Mouse (Mus musculus) midbrain, embryonic 13.5 days (tissue): ENCODE data around the gene Dmgdh. TPM values are rescaled to one million over a fixed set of nuclear protein-coding genes. Genes with fewer than 3 reads are reported as not detected.

ENCODE experiments used
- ATAC-seq: fragments of 200-750 bp; cut with Nextera tagmentation; 2 replicates; pipeline ENCODE4 v1.8.0; 2017; ENCODE audit warnings: mild to moderate bottlenecking, moderate TSS enrichment, moderate library complexity
- H3K27ac ChIP-seq: fragments of 300-500 bp; sonication (generic); 2 replicates; pipeline ENCODE4 v1.5.1; 2015; ENCODE audit warnings: inconsistent platforms, mild to moderate bottlenecking, moderate library complexity
- H3K27me3 ChIP-seq: fragments of 300-500 bp; sonication (generic); 2 replicates; pipeline ENCODE4 v1.6.1; 2015; ENCODE audit warnings: mild to moderate bottlenecking, inconsistent platforms
- H3K36me3 ChIP-seq: fragments of 300-500 bp; sonication (generic); 2 replicates; pipeline ENCODE4 v1.6.1; 2015; ENCODE audit warnings: mild to moderate bottlenecking, inconsistent platforms
- H3K4me1 ChIP-seq: fragments of 300-500 bp; sonication (generic); replicated peaks from 2 replicates; pipeline ENCODE4 v1.6.1; 2015; ENCODE audit warnings: inconsistent platforms
- H3K4me2 ChIP-seq: fragments of 300-500 bp; sonication (generic); replicated peaks from 2 replicates; pipeline ENCODE4 v1.6.1; 2015; ENCODE audit warnings: moderate library complexity, mild to moderate bottlenecking, inconsistent platforms
- H3K4me3 ChIP-seq: fragments of 300-500 bp; sonication (generic); replicated peaks from 2 replicates; pipeline ENCODE4 v1.5.1; 2015; ENCODE audit warnings: mild to moderate bottlenecking, inconsistent platforms
- H3K9ac ChIP-seq: fragments of 300-500 bp; sonication (generic); replicated peaks from 2 replicates; pipeline ENCODE4 v1.6.1; 2015; ENCODE audit warnings: mild to moderate bottlenecking, inconsistent platforms
- H3K9me3 ChIP-seq: fragments of 300-500 bp; sonication (generic); 2 replicates; pipeline ENCODE4 v1.6.1; 2016; ENCODE audit warnings: mild to moderate bottlenecking, inconsistent platforms
- WGBS: fragments of 180-500 bp; shearing (Covaris S2); methylation state at CpG from one replicate; pipeline ENCODE4 v1.1.7; 2015; 5-methylcytosine and 5-hydroxymethylcytosine counted together
- polyA plus RNA-seq: library from polyadenylated mRNA; unstranded; fragments of >200 nt; fragmentation: Nextera tagmentation; extraction: Ambion mirVana; gene quantifications from 2 replicates; pipeline ENCODE4 v1.2.1, GENCODE M21; 2015

The Dmgdh gene
- polyA plus RNA-seq, 1 experiment from 2014 or later = 0.11 TPM

DNA sequence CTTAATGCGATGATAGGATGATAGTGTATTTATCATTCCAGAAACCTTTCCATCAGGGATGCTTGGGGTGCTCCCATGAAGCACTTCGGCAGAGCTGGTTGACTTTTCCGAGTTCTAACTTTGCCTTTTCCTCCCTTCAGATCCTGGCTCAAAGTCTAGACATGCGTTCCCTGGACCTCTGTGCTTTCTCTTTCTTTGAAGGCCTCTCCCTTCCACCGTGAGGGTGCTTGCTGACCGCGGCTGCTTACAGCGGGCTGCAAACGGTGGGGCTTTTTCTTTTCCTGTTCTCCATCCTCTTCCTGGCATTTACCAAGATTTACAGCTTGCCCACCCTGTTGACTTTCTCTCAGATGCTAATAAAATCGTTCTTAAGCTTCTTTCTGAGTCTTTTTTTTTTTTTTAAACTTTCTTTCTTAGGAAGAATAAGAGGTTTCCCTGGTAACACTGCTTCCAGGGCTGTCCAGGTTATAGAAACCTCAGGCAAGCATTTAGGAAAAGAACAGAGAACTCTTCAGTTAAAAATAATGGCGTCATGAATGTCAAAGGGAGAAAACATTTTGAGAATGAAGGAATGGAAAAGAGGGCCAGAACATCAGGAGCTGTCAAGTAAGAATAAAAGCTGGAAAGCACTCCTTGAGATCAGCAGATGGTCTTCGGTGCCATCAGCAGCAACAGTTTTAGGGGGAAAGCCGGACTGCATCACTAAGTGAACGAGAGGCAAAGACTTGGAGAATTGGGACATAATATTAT is 84.1 kb downstream of the Dmgdh start:
- no peaks in the 10 kb centered on the region for H3K27me3 ChIP-seq
- no peak for ATAC-seq
- no peak overlapping the region for H3K9ac ChIP-seq
- H3K4me3 ChIP-seq = no peak overlapping the region
- no peaks in the 10 kb centered on the region for H3K9me3 ChIP-seq
- 27% methylated on average over 14 of the region's 14 CpGs for WGBS
- peaks cover 23% of the 10 kb centered on the region for H3K4me1 ChIP-seq
- no peaks in the 10 kb centered on the region for H3K36me3 ChIP-seq
- H3K27ac ChIP-seq = peak overlapping the region; percentile 44; the same call in 1 of the 2 replicates
- H3K4me2 ChIP-seq = no peak overlapping the region

DNA sequence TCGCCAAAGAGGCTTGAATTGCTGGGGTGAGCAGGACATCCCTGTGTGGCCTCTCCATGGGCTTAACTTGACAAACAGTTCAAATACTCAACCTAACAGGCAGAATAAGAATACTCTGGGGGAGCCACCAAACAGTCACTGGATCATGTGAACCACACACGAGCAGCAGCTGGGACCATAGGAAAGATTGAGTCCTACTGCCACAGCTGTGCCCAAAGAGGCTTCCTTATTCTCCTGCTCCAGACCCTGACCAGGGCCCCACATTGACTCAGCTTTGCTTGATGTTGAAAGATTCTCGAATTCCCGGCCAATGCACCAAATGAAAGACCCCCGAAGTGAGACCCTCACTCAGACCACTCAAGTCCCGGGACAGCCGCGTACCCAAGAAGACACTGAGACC is 87.6 kb downstream of the Dmgdh start:
- no peak overlapping the region for H3K4me3 ChIP-seq
- H3K4me1 ChIP-seq = peaks cover 9% of the 10 kb centered on the region; the same call in 1 of the 2 replicates
- ATAC-seq = no peak
- WGBS = 96% methylated on average over 8 of the region's 8 CpGs
- H3K27me3 ChIP-seq = no peaks in the 10 kb centered on the region
- no peaks in the 10 kb centered on the region for H3K9me3 ChIP-seq
- no peaks in the 10 kb centered on the region for H3K36me3 ChIP-seq
- no peak overlapping the region for H3K9ac ChIP-seq
- H3K4me2 ChIP-seq = no peak overlapping the region
- no peak overlapping the region for H3K27ac ChIP-seq

DNA sequence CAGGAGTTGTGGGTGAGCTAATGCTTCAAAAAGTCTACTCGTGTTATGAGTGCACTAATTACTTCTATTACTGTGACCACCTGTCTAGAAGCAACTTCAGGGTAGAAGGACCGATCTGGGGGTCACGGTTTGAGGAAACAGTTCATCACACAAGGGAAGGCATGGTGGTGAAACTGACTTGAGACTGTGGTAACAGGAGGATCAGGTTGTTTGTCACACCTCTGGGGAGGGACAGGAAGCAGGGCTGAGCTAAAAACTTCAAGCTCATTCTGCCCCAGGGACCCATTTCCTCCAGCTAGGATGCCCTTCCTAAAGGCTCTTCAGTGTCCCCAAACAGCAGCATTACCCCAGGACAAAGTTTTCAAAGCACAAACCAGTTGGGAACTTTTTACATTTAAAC is 88.6 kb downstream of the Dmgdh start:
- Histone ChIP-seq H3K36me3 (no peaks in the 10 kb centered on the region), H3K9me3 (no peaks in the 10 kb centered on the region), H3K9ac (no peak overlapping the region), H3K27ac (no peak overlapping the region), H3K4me2 (no peak overlapping the region), H3K4me1 (peaks cover 4% of the 10 kb centered on the region; the same call in 1 of the 2 replicates), H3K4me3 (no peak overlapping the region), H3K27me3 (no peaks in the 10 kb centered on the region)
- 96% methylated on average over 3 of the region's 3 CpGs for WGBS
- ATAC-seq = no peak

- Histone ChIP-seq H3K9ac (no peak overlapping the region), H3K4me2 (no peak overlapping the region), H3K4me3 (no peak overlapping the region), H3K27ac (no peak overlapping the region), H3K9me3 (no peaks in the 10 kb centered on the region), H3K36me3 (no peaks in the 10 kb centered on the region), H3K27me3 (no peaks in the 10 kb centered on the region), H3K4me1 (no peaks in the 10 kb centered on the region)
- WGBS = 91% methylated on average over 13 of the region's 13 CpGs
- no peak for ATAC-seq
Measured at GRCm38 (mm10) chr13:93764321-93764973, 90.2 kb downstream of the Dmgdh start.

- H3K27me3 ChIP-seq = no peaks in the 10 kb centered on the region
- no peaks in the 10 kb centered on the region for H3K36me3 ChIP-seq
- peak overlapping the region; percentile 62 for H3K4me3 ChIP-seq
- H3K9ac ChIP-seq = peak overlapping the region; percentile 86
- ATAC-seq = peak; percentile 48
- peak overlapping the region; percentile 88 for H3K4me2 ChIP-seq
- peak overlapping the region; percentile 94 for H3K27ac ChIP-seq
- WGBS = 35% methylated on average over 9 of the region's 9 CpGs
- H3K4me1 ChIP-seq = peaks cover 17% of the 10 kb centered on the region
- H3K9me3 ChIP-seq = no peaks in the 10 kb centered on the region
Measured at GRCm38 (mm10) chr13:93771031-93771587, 96.9 kb downstream of the Dmgdh start.

GRCm38 (mm10) chr13:93771588-93772278 is 97.5 kb downstream of the Dmgdh start, which contains the start of gene Arsb:
Gene Arsb, plus strand, starts transcription at chr13:93771630.
- Histone ChIP-seq H3K27ac (peak within 1 kb of the TSS; percentile 94), H3K9me3 (no peaks in the 10 kb centered on the region), H3K4me3 (peak within 1 kb of the TSS; percentile 62), H3K4me1 (peaks cover 17% of the 10 kb centered on the region), H3K27me3 (no peaks in the 10 kb centered on the region), H3K36me3 (no peaks in the 10 kb centered on the region), H3K9ac (peak within 1 kb of the TSS; percentile 86), H3K4me2 (peak within 1 kb of the TSS; percentile 88)
- WGBS = under 1% methylated on average over 66 of the region's 66 CpGs
- ATAC-seq = peak; percentile 96

DNA sequence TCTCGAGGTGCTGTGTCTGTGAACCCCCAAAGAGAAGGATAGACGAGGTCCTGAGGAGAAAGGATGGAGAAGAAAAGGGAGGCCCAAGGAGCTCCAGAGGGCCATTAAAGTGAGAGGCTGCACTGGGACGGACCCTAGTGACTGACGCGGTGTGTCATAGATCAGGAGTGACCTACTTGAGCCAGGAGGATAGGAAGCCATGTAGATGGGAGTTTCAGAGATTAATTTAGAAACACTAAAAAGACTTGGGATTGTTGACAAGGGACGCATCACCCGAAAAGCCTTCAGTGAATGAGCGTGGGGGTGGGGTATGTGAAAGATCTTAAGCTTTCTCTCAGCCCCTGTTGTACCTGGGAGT is 98.0 kb downstream of the Dmgdh start:
- WGBS = 36% methylated on average over 8 of the region's 8 CpGs
- no peak; the same call in 1 of the 2 replicates for ATAC-seq

DNA sequence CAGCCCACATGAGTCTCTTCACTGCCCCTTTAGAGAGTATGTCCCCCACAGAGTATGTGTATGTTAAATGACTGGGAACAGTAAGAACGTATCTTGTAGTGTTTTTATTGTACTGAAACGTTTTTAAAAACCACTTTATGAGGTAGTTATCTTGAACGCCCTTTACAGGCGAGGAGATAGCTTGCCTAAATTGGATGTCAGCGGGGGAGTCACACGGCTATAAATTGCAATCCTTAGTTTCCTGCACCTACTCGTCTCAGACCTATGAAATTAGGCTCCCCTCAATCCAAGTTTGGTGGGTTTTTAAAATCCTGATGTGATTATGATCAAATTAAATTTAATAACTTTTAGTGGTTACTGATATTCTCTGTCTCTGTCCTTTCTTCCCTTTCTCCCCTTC is 98.6 kb downstream of the Dmgdh start:
- Histone ChIP-seq H3K36me3 (no peaks in the 10 kb centered on the region), H3K4me2 (peak overlapping the region; percentile 88), H3K27me3 (no peaks in the 10 kb centered on the region), H3K9ac (no peak overlapping the region; the same call in 1 of the 2 replicates), H3K9me3 (no peaks in the 10 kb centered on the region), H3K4me1 (peaks cover 17% of the 10 kb centered on the region), H3K27ac (no peak overlapping the region), H3K4me3 (no peak overlapping the region)
- 89% methylated on average over 7 of the region's 7 CpGs for WGBS
- ATAC-seq = no peak

More for the DNA sequence above, 98.0 kb downstream of the Dmgdh start:
- peak overlapping the region; percentile 94 for H3K27ac ChIP-seq
- no peaks in the 10 kb centered on the region for H3K36me3 ChIP-seq
- peak overlapping the region; percentile 62 for H3K4me3 ChIP-seq
- no peaks in the 10 kb centered on the region for H3K9me3 ChIP-seq
- H3K4me1 ChIP-seq = peaks cover 17% of the 10 kb centered on the region
- no peaks in the 10 kb centered on the region for H3K27me3 ChIP-seq
- H3K4me2 ChIP-seq = peak overlapping the region; percentile 88
- peak overlapping the region; percentile 86 for H3K9ac ChIP-seq

GRCm38 (mm10) chr13:93773704-93774315 is 99.6 kb downstream of the Dmgdh start:
- H3K36me3 ChIP-seq = no peaks in the 10 kb centered on the region
- H3K27me3 ChIP-seq = no peaks in the 10 kb centered on the region
- H3K4me3 ChIP-seq = no peak overlapping the region
- peaks cover 17% of the 10 kb centered on the region for H3K4me1 ChIP-seq
- no peak overlapping the region for H3K9ac ChIP-seq
- H3K27ac ChIP-seq = no peak overlapping the region
- ATAC-seq = no peak
- H3K4me2 ChIP-seq = no peak overlapping the region
- H3K9me3 ChIP-seq = no peaks in the 10 kb centered on the region
- WGBS = 65% methylated on average over 7 of the region's 7 CpGs

DNA sequence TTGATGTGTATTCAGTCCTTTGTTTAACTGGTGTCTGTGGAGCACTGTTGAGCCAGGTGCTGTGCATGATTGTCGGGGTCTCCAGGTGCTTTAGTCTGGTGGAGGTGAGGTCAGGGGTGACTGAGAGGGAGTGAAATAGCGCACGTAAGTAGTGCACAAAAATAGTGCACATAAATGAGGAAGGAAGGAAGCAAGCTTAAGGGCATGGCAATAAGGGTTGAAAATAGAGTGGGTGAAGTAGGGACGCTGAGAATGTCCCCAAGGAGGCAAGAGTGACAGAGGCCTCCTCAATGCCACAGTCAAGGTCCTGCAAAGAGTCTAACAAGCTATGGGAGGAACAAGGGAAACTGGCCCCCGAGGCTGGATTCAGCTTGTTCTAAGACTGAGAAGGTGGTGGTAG is 108.6 kb downstream of the Dmgdh start:
- Histone ChIP-seq H3K27ac (no peak overlapping the region), H3K4me3 (no peak overlapping the region), H3K4me2 (no peak overlapping the region), H3K9me3 (no peaks in the 10 kb centered on the region), H3K27me3 (no peaks in the 10 kb centered on the region), H3K4me1 (no peaks in the 10 kb centered on the region), H3K9ac (no peak overlapping the region), H3K36me3 (no peaks in the 10 kb centered on the region)
- 91% methylated on average over 5 of the region's 5 CpGs for WGBS
- no peak for ATAC-seq

- WGBS = 76% methylated on average over 3 of the region's 3 CpGs
- H3K4me3 ChIP-seq = no peak overlapping the region
- no peak overlapping the region for H3K27ac ChIP-seq
- no peak overlapping the region for H3K4me2 ChIP-seq
- no peaks in the 10 kb centered on the region for H3K4me1 ChIP-seq
- H3K36me3 ChIP-seq = no peaks in the 10 kb centered on the region
- ATAC-seq = no peak
- no peaks in the 10 kb centered on the region for H3K9me3 ChIP-seq
- no peak overlapping the region for H3K9ac ChIP-seq
- no peaks in the 10 kb centered on the region for H3K27me3 ChIP-seq
Measured at GRCm38 (mm10) chr13:93785329-93785728, 111.1 kb downstream of the Dmgdh start.
